Mouse (Mus musculus): ENCODE results near the gene Stc2.

DNA sequence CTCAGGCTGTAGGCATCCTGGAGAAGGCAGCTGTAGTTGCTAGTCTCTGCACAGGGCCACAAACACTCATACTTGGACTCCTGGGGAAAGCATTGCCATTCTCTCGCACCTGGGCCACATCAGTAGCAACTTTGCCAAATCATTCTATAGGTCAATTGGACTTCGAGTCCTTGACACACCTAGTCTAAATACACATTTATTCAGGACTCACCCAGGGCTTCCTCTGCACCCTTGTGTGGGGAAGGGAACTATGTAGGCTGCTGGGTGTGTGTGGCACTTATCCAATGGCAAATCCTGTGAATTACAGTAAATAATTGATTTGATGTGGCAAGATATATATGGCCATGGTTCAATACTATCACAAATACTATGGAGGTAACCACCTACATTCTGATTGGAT lies 14.1 kb upstream of the Stc2 start:
- TF ChIP-seq MYOD1 (IDR thresholded peaks at IDR 0.05; ENCODE audit: control insufficient read depth in 1 of 3, insufficient read length in 2 of 3, low read depth in 2 of 3) (no peak), USF1 (IDR thresholded peaks at IDR 0.05; ENCODE audit: low read depth) (no peak), SRF (IDR thresholded peaks at IDR 0.05; ENCODE audit: control insufficient read depth, insufficient read length, low read depth) (no peak), TCF3 (IDR thresholded peaks at IDR 0.05; ENCODE audit: insufficient read length, low read depth) (no peak), POLR2A (IDR thresholded peaks at IDR 0.05; ENCODE audit: insufficient read length, low read depth) (no peak), MYOG (IDR thresholded peaks at IDR 0.05; ENCODE audit: control insufficient read depth in 1 of 3, insufficient read depth in 1 of 3, insufficient read length in 2 of 3, low read depth in 2 of 3) (no peak), REST (IDR thresholded peaks at IDR 0.05; ENCODE audit: insufficient read depth, insufficient read length) (no peak), CEBPB (IDR thresholded peaks at IDR 0.05; ENCODE audit: insufficient read depth, poor library complexity, severe bottlenecking) (no peak), MAX (IDR thresholded peaks at IDR 0.05; ENCODE audit: low read depth) (no peak), POLR2AphosphoS2 (IDR thresholded peaks at IDR 0.05; ENCODE audit: insufficient read length, low read depth) (no peak)

All from myocyte (in vitro differentiated cells).